Mouse (Mus musculus) liver, embryonic 12.5 days (tissue): Measurements from ENCODE around the gene Asic4. TPM values are rescaled to one million over a fixed set of nuclear protein-coding genes. Genes with fewer than 3 reads are reported as not detected.
A peak's percentile ranks its signal among the peaks of the same experiment; 100 is the strongest.

Experiments used
- ATAC-seq: fragments of 200-750 bp; cut with Nextera tagmentation; 2 replicates; pipeline ENCODE4 v1.8.0; 2017; ENCODE audit warnings: moderate number of reproducible peaks, mild to moderate bottlenecking, moderate library complexity
- H3K27ac ChIP-seq: fragments of 300-500 bp; sonication (generic); 2 replicates; pipeline ENCODE4 v1.5.1; 2016; ENCODE audit warnings: mild to moderate bottlenecking
- H3K27me3 ChIP-seq: fragments of 300-500 bp; sonication (generic); replicated peaks from 2 replicates; pipeline ENCODE4 v1.6.1; 2016; ENCODE audit warnings: mild to moderate bottlenecking, moderate library complexity
- H3K36me3 ChIP-seq: fragments of 300-500 bp; sonication (generic); 2 replicates; pipeline ENCODE4 v1.6.1; 2016; ENCODE audit warnings: mild to moderate bottlenecking, moderate library complexity
- H3K4me1 ChIP-seq: fragments of 300-500 bp; sonication (generic); 2 replicates; pipeline ENCODE4 v1.6.1; 2016
- H3K4me2 ChIP-seq: fragments of 300-500 bp; sonication (generic); 2 replicates; pipeline ENCODE4 v1.6.1; 2016; ENCODE audit warnings: mild to moderate bottlenecking, moderate library complexity
- H3K4me3 ChIP-seq: fragments of 300-500 bp; sonication (generic); 2 replicates; pipeline ENCODE4 v1.5.1; 2016; ENCODE audit warnings: mild to moderate bottlenecking, moderate library complexity
- H3K9ac ChIP-seq: fragments of 300-500 bp; sonication (generic); 2 replicates; pipeline ENCODE4 v1.6.1; 2016; ENCODE audit warnings: mild to moderate bottlenecking, moderate library complexity
- H3K9me3 ChIP-seq: fragments of 300-500 bp; sonication (generic); replicated peaks from 2 replicates; pipeline ENCODE4 v1.6.1; 2016; ENCODE audit warnings: mild to moderate bottlenecking, moderate library complexity
- WGBS: fragments of 180-500 bp; shearing (Covaris S2); methylation state at CpG from one replicate; pipeline ENCODE4 v1.1.7; 2016; ENCODE audit not compliant: insufficient replicate concordance; 5-methylcytosine and 5-hydroxymethylcytosine counted together
- polyA plus RNA-seq: library from polyadenylated mRNA; unstranded; fragments of >200 nt; fragmentation: Nextera tagmentation; extraction: Ambion mirVana; gene quantifications from 2 replicates; pipeline ENCODE4 v1.2.1, GENCODE M21; 2016

Gene Asic4
- polyA plus RNA-seq, 1 experiment from 2014 or later: 0.83 TPM

- Histone ChIP-seq H3K27ac (peak within 1 kb of the TSS; percentile 81), H3K9me3 (no peaks in the 10 kb centered on the region), H3K4me3 (peak within 1 kb of the TSS; percentile 61), H3K4me2 (peak within 1 kb of the TSS; percentile 62), H3K27me3 (peaks cover 90% of the 10 kb centered on the region), H3K36me3 (peaks cover 17% of the 10 kb centered on the region; the same call in 1 of the 2 replicates), H3K4me1 (peaks cover 43% of the 10 kb centered on the region), H3K9ac (peak within 1 kb of the TSS; percentile 69)
- WGBS: 34% methylated on average over 10 of the region's 10 CpGs
- no peak for ATAC-seq
These were observed 56.8 kb downstream of the Asic4 start, which contains the start of gene Inha for GRCm38 (mm10) chr1:75507006-75507405. Inha (plus strand) TSS chr1:75507077.

DNA sequence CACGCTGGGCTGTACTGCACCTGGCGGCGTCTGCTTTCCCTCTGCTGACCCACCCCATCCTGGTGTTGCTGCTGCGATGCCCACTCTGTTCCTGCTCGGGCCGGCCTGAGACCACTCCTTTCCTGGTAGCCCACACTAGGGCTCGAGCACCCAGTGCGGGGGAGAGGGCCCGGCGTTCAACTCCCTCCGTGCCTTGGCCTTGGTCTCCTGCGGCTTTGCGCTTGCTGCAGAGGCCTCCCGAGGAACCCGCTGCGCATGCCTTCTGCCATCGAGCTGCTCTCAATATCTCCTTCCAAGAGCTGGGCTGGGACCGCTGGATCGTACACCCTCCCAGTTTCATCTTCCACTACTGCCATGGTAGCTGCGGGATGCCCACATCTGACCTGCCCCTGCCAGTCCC, 59.4 kb downstream of the Asic4 start:
- no peak overlapping the region for H3K9ac ChIP-seq
- no peak overlapping the region for H3K4me3 ChIP-seq
- WGBS: 40% methylated on average over 20 of the region's 20 CpGs
- H3K27me3 ChIP-seq: peaks cover 71% of the 10 kb centered on the region
- peaks cover 37% of the 10 kb centered on the region for H3K4me1 ChIP-seq
- no peak overlapping the region for H3K27ac ChIP-seq
- ATAC-seq: no peak
- H3K36me3 ChIP-seq: no peaks in the 10 kb centered on the region
- H3K9me3 ChIP-seq: no peaks in the 10 kb centered on the region
- no peak overlapping the region for H3K4me2 ChIP-seq

DNA sequence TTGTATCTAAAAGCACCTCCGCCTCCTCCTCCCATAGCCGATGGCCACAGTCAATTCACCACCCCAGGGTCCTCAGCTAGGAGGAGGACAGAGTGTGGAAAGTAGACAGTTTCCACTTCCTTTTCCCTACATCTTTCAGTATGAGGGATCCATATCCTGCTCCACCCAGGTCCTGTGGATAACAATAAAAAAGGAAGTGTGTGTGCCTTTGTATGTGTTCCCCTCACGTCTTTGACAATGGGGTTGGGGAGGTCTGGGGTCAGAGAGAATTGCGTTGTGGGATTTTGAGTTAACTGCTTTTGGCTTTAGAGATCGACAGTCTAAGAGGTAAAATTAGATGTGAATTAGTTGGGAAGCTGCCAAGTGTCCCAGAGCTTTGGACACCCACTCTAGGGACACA, 59.9 kb downstream of the Asic4 start:
- no peaks in the 10 kb centered on the region for H3K36me3 ChIP-seq
- ATAC-seq: no peak
- H3K4me3 ChIP-seq: no peak overlapping the region
- H3K9ac ChIP-seq: no peak overlapping the region
- peaks cover 66% of the 10 kb centered on the region for H3K27me3 ChIP-seq
- H3K4me1 ChIP-seq: peaks cover 37% of the 10 kb centered on the region
- H3K9me3 ChIP-seq: no peaks in the 10 kb centered on the region
- 41% methylated on average over 5 of the region's 5 CpGs for WGBS
- no peak overlapping the region for H3K4me2 ChIP-seq
- no peak overlapping the region for H3K27ac ChIP-seq

GRCm38 (mm10) chr1:75511437-75512210, 61.4 kb downstream of the Asic4 start:
- Histone ChIP-seq H3K27ac (peak overlapping the region; percentile 60; the same call in 1 of the 2 replicates), H3K9me3 (no peaks in the 10 kb centered on the region), H3K27me3 (peaks cover 51% of the 10 kb centered on the region), H3K9ac (no peak overlapping the region), H3K4me3 (no peak overlapping the region), H3K4me1 (peaks cover 35% of the 10 kb centered on the region), H3K4me2 (no peak overlapping the region), H3K36me3 (no peaks in the 10 kb centered on the region)
- ATAC-seq: no peak
- WGBS: 43% methylated on average over 4 of the region's 4 CpGs

GRCm38 (mm10) chr1:75512550-75512949, 62.3 kb downstream of the Asic4 start:
- Histone ChIP-seq H3K9me3 (no peaks in the 10 kb centered on the region), H3K27me3 (peaks cover 42% of the 10 kb centered on the region)
- WGBS: 69% methylated on average over 3 of the region's 3 CpGs

DNA sequence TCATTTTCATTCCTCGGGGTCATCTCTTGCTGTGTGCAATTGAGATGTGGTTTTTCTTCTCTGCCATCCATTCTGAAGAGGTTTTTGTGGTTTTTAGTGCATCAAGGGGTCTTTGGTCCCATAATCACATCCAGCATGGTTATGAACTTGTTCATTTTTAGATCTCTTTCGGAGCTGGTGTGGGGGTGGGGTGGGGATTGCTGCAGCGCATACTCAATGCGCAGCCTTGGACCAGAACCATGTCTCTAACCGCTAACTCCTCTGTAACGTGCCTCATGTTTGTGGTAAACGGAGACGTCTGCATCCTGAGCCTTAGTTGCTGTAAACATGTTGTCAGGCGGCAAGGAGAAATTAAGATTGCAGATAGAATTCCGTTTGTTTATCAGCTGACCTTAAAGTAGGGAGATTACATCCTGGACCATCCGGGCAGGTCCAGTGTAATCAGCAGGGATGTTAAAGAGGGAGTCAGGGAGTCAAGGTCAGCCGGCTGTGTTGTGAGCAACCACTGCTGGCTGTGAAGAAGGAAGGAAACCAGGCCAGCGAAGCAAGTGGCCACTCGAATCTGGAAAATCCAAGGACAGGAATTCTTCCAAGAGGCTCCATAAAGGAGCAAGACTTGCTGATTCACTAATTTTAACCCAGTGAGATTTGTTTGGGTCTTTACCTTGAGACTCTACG, 66.6 kb downstream of the Asic4 start:
- no peak overlapping the region for H3K4me3 ChIP-seq
- H3K27ac ChIP-seq: no peak overlapping the region
- no peaks in the 10 kb centered on the region for H3K36me3 ChIP-seq
- H3K9me3 ChIP-seq: no peaks in the 10 kb centered on the region
- H3K27me3 ChIP-seq: 0 out of 2 replicates have a peak, but pooled peaks cover 2% of the 10 kb centered on the region
- H3K9ac ChIP-seq: no peak overlapping the region
- H3K4me2 ChIP-seq: no peak overlapping the region
- H3K4me1 ChIP-seq: peaks cover 16% of the 10 kb centered on the region
- ATAC-seq: no peak
- 57% methylated on average over 15 of the region's 15 CpGs for WGBS

More at GRCm38 (mm10) chr1:75512550-75512949, 62.3 kb downstream of the Asic4 start:
- Histone ChIP-seq H3K36me3 (no peaks in the 10 kb centered on the region), H3K4me1 (peaks cover 28% of the 10 kb centered on the region), H3K4me3 (no peak overlapping the region), H3K27ac (no peak overlapping the region), H3K4me2 (no peak overlapping the region), H3K9ac (no peak overlapping the region)
- ATAC-seq: no peak

DNA sequence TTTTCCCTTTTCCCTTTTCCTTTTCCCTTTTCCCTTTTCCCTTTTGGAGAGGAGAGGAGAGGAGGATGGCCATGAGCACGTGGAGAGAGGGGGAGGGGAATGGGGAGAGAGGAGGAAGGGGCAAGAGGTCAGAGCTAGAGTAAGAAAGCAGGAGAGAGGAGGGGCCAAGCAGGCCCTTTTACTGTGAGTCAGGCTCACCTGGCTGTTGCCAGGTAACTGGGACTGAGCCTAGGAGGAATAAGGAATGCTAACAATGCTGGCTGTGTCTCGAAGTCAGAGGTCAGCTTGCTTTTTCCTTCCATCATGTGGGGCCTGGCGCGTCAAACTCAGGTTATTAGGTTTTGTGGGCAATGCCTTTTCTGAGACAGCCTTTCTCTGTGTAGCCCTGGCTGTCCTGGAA, 67.7 kb downstream of the Asic4 start:
- WGBS: 48% methylated on average over 4 of the region's 4 CpGs
- no peak overlapping the region for H3K27ac ChIP-seq
- no peaks in the 10 kb centered on the region for H3K36me3 ChIP-seq
- no peaks in the 10 kb centered on the region for H3K27me3 ChIP-seq
- H3K4me2 ChIP-seq: no peak overlapping the region
- no peaks in the 10 kb centered on the region for H3K9me3 ChIP-seq
- no peak overlapping the region for H3K9ac ChIP-seq
- ATAC-seq: no peak
- H3K4me3 ChIP-seq: no peak overlapping the region
- peaks cover 23% of the 10 kb centered on the region for H3K4me1 ChIP-seq

- no peak for ATAC-seq
- Histone ChIP-seq H3K9ac (no peak overlapping the region), H3K36me3 (no peaks in the 10 kb centered on the region), H3K27ac (no peak overlapping the region), H3K4me3 (no peak overlapping the region), H3K4me1 (peaks cover 23% of the 10 kb centered on the region), H3K4me2 (no peak overlapping the region), H3K9me3 (no peaks in the 10 kb centered on the region), H3K27me3 (no peaks in the 10 kb centered on the region)
- 73% methylated on average over 4 of the region's 4 CpGs for WGBS
These were observed 68.2 kb downstream of the Asic4 start for GRCm38 (mm10) chr1:75518427-75518826.

DNA sequence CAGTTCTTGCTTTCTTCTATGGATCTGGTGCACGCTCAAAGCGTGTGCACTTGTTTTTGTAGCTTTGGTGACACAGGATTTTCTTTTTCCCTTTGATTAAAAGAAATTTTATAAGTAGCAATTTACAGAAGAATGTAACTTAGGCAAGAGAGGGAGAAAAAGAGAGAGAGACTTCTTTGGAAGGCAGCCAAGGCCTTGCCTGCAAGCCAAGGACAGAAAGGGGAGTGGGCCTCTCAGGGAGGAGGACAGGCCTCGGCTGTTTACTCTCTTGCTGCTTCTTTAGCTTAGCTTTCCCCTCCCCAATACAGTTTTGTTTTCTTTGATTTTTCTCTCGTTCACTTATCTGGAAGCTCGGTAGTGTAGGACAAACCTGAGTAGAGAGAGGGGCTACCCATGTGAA, 69.3 kb downstream of the Asic4 start:
- Histone ChIP-seq H3K4me3 (no peak overlapping the region), H3K9ac (no peak overlapping the region), H3K36me3 (no peaks in the 10 kb centered on the region), H3K4me2 (no peak overlapping the region), H3K9me3 (no peaks in the 10 kb centered on the region), H3K4me1 (peaks cover 23% of the 10 kb centered on the region), H3K27me3 (no peaks in the 10 kb centered on the region), H3K27ac (no peak overlapping the region)
- ATAC-seq: no peak
- WGBS: 59% methylated on average over 5 of the region's 5 CpGs

- Histone ChIP-seq H3K9ac (peak within 1 kb of the TSS; percentile 64), H3K27me3 (no peaks in the 10 kb centered on the region), H3K9me3 (no peaks in the 10 kb centered on the region), H3K4me1 (peaks cover 20% of the 10 kb centered on the region), H3K4me2 (peak within 1 kb of the TSS; percentile 75), H3K36me3 (peaks cover 13% of the 10 kb centered on the region), H3K27ac (peak within 1 kb of the TSS; percentile 87), H3K4me3 (peak within 1 kb of the TSS; percentile 73)
- peak; percentile 98 for ATAC-seq
- under 1% methylated on average over 46 of the region's 46 CpGs for WGBS
These were observed 71.2 kb downstream of the Asic4 start, which contains the start of gene Stk11ip for GRCm38 (mm10) chr1:75521321-75522031. Stk11ip (plus strand) TSS chr1:75521529.
